Mouse (Mus musculus): ENCODE results near the gene Alg1.
A peak's percentile ranks its signal among the peaks of the same experiment; 100 is the strongest.

Alg1 gene

DNA sequence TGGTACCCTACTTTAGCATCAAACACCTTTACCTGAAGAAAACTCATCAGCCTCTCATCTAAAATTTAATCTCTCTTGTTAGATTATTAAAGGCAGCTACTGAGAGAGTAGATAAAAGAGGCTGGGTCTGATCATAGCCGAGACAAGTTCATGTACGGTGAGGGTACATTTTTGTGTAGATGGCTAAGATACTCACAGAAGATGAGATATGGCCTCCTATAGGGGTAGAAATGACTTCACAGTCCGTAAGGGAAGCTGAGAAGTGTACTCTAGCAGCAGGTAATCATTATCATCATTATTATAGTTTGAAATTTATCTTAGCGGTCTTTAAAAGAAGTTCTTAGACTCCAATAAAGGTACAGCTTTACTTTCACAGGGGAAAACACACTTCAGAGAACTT, 439 bp upstream of the Alg1 start:
- DNase-seq (ENCODE audit: inconsistent age in 2 of 2, low spot score in 1 of 2) = no peak

DNA sequence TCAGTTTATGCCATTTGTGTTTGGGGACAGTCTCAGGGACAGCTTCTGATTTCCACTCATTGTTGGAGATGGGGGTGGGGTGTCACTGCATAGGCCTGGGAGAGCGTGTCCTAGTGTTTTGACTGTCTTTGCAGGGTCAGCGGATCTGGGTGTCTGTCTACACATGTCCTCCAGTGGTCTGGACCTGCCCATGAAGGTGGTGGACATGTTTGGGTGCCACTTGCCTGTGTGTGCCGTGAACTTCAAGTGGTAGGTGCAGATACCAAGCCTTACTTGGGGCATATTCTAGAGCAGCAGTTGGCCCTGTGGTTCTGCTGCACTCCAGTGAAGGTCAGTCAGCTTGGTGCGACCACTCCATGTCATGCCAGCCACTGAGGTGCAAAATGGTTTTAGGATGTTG, 8.9 kb downstream of the Alg1 start:
- DNase-seq (ENCODE audit: inconsistent age in 2 of 2, low spot score in 1 of 2) = no peak

GRCm38 (mm10) chr16:5242882-5243281, 9.5 kb downstream of the Alg1 start:
- no peak for DNase-seq (ENCODE audit: inconsistent age in 2 of 2, low spot score in 1 of 2)

DNA sequence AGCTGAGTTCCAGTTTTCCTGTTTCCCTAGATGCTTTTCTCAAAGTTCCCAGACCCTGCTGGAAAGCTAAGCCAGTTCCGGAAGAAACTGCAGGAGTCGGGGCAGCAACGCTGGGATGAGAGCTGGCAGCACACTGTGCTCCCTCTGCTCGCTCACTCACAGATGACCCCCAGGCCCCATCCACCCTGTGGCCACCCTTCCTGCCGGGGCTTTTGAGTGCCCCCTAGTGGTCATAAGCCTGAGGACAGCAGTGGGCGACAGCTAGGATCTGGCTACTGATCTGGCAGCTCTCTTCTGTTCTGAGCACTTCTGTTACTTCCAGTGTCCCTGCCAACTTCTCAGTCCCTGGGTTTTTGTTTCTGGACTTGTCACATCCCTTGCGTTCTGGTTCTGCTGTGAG, 11.0 kb downstream of the Alg1 start:
- DNase-seq (ENCODE audit: inconsistent age in 2 of 2, low spot score in 1 of 2) = peak; percentile 78 to 89

- DNase-seq (ENCODE audit: inconsistent age in 2 of 2, low spot score in 1 of 2) = no peak
Measured at GRCm38 (mm10) chr16:5250891-5251290, 17.5 kb downstream of the Alg1 start.

- DNase-seq (ENCODE audit: inconsistent age in 2 of 2, low spot score in 1 of 2) = no peak
Measured at GRCm38 (mm10) chr16:5252260-5252659, 18.8 kb downstream of the Alg1 start.

DNA sequence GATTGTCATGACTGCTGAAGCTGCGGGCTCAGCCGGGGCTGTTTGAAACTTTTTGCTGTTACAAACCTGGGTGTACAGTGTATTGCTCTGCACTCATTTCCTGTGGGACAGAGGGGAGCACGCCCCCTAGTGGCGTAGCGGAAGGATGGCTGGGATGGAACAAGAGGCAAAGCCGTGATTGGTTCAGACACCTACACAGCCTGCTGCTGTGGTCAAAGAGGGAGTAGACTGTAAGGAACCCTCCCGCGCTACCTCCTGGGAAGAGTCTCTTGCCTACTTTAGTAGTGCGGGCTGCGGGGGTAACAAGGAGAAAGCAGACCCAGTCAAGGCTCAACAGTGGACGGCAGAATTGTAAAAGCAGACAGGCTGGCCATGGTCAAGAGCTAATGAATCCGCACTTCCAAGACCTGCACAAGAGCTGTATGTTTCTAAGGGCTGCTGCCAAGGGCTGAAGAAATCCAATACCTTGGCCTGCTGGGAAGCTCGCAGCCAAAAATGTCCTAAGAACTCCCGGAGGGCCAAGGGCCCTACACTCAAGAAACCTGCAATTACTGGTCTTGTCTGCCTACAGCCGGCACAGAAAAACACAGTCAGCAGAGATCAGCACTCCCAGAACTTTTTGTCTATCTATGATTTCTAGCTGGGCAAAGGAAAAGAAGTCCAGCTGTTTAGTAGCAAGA, 21.1 kb downstream of the Alg1 start:
- peak; percentile 86 to 94 for DNase-seq (ENCODE audit: inconsistent age in 2 of 2, low spot score in 1 of 2)

GRCm38 (mm10) chr16:5255081-5255740, 21.8 kb downstream of the Alg1 start:
- peak; percentile 23 to 68 for DNase-seq (ENCODE audit: inconsistent age in 2 of 2, low spot score in 1 of 2)

DNA sequence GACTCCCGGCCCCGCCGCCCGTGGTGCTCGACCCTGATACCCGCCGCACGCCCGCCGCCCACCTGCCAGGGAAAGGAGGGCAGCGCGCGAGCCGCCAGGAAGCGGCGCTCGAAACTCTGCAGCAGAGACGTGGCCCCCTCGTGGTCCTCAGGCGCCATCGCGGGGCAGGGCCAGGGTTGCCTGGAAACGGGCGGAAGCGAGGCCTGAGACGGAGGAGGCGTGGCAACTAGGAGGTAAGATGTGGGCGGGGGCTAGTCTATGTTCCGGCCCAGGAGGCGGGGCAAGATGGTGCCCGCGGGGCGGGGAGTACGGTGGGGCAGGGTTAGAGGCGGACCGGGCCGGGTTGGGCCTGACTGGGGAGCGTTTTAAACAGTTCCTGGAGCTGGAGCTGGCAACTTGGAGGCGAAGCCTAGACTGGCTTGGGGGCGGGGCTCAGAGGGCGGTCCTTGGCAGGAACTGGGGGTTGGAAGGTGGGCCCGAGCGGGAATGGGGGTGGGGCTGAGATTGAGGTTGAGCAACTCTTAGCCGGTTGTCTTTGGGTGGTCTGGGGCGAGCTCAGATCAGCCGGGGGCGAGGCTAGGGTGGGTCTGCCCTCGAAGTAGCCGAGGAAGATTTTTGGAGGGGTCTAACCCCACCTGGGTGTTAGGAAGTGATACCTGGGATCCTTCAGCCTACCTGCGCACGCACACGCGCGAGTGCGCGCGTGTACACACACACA, 22.5 kb downstream of the Alg1 start, which contains the start of gene Eef2kmt:
TSS of gene Eef2kmt (minus strand) at position 205 of the 718 bp plus-strand sequence.
- DNase-seq (ENCODE audit: inconsistent age in 2 of 2, low spot score in 1 of 2) = peak; percentile 99 to 100

DNA sequence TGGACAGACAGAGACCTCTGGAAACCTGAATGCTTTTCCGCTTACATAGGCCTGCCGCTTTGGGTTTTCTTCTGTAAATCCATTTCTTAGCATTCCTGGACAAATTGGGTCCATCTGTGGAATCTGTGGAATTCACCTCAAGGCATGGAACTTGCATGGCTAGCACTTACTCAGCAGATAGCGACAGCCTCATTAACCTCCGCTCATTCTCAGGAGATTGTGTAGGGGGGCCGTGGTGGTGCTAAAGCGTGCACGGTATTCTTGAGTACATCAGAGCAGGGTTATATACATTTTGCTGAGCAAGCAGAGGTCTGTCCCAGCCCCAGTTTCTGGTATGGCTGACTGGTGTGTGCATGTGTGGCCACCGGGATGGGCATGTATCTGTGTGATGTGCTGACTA, 29.7 kb downstream of the Alg1 start:
- DNase-seq (ENCODE audit: inconsistent age in 2 of 2, low spot score in 1 of 2) = no peak

- DNase-seq (ENCODE audit: inconsistent age in 2 of 2, low spot score in 1 of 2) = no peak
Measured at GRCm38 (mm10) chr16:5263926-5264325, 30.5 kb downstream of the Alg1 start.

DNA sequence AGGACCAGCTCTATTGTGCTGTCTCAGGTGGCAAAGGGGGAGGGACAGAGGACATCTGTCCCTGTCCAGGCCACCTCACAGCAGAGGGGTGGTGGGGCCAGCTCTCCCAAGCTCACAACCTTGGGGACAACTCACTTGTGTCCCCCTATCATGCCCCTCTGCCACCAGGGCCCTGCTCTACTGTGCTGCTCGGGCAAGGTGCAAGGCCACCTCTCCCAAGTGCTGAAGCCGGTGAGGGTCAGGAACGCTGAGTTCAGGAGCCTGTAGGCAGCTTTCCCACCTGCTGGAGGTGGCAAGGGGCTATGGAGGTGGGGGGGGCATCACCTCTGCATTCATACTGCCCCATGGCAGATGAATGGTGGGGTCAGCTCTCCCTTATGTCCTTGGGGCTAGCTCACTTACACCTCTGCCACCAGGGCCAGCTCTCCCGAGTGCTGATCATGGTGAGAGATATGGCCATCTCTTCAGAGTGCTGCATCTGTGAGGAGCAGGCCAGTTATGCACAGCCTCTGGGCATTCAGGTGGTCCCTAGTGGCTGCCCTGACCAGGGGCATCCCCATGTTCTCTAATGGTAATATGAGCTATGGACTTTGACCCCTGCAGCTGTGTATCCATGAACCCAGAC, 38.1 kb downstream of the Alg1 start:
- DNase-seq (ENCODE audit: inconsistent age in 2 of 2, low spot score in 1 of 2) = no peak

- no peak for DNase-seq (ENCODE audit: inconsistent age in 2 of 2, low spot score in 1 of 2)
Measured at GRCm38 (mm10) chr16:5272371-5272770, 39.0 kb downstream of the Alg1 start.

GRCm38 (mm10) chr16:5279571-5280222, 46.3 kb downstream of the Alg1 start:
- no peak for DNase-seq (ENCODE audit: inconsistent age in 2 of 2, low spot score in 1 of 2)

DNA sequence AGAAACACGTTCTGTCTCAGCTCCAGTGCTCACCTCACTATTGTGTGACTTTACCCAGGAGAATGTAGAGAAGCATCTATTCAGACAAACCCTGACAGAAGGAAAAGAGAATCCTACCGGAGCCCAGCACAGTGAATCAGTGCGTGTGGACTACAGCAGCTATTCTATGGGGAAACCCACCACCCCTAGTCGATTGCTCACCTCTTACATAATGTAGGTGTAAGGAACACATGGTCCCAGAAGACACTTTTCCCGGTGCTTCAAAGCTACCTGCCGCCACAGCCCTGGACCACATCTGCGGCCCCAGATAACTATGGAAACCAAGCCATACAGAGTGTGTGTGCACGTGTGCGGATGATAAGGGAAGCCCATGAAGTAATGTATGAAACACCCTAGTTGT, 49.3 kb downstream of the Alg1 start:
- no peak for DNase-seq (ENCODE audit: inconsistent age in 2 of 2, low spot score in 1 of 2)

GRCm38 (mm10) chr16:5285376-5285775, 52.0 kb downstream of the Alg1 start:
- no peak for DNase-seq (ENCODE audit: inconsistent age in 2 of 2, low spot score in 1 of 2)

All from adrenal gland, adult (tissue).